Mouse (Mus musculus) naive thymus-derived CD4-positive, alpha-beta T cell, adult 2 months (primary cell): ENCODE results near the gene Ddias.

Experiments used
- DNase-seq: peaks from one replicate; pipeline ENCODE4 v3.0.0-alpha.2; 2011; ENCODE audit warnings: low read depth

Ddias gene

DNA sequence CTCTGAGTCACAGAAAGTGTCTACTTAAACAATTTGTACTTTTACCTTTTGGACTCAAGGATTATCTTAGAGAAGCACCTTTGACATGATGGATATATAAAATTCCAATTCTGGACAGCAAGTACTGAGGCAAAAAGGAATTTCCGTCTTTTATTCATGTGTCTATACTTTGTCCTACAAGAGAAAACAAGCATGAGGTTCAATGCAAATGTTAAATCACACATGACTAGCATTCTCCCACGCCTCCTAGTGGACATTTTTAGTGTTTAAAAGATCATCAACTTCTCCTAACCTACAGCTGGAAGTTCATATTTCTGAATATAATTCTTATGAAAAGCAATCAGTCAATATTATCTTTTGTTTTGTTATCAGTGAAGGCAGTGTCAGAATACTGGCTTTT is 7.5 kb downstream of the Ddias start:
- peak; percentile 68 for DNase-seq

DNA sequence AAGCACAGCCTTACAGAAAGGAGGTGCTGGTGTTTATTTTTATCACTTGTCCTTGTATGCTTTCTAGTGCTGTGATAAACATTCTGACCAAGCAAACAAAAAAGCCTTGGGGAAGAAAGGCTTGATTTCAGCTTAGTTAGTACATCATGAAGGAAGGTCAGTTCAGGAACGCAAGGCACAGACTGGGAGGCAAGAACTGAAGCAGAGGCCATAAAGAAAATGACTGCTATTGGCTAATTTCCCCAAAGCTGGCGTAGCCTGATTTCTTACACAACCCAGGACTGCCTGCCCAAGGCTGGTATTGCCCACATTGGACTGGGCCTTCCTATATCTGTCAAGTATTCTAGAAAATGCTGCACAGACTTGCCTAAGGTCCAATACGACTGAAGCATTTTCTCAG is 25.8 kb downstream of the Ddias start:
- DNase-seq = no peak

- no peak for DNase-seq
These were observed 31.8 kb downstream of the Ddias start for GRCm38 (mm10) chr7:92842254-92842653.

GRCm38 (mm10) chr7:92837907-92838306 is 36.1 kb downstream of the Ddias start:
- DNase-seq = no peak

DNA sequence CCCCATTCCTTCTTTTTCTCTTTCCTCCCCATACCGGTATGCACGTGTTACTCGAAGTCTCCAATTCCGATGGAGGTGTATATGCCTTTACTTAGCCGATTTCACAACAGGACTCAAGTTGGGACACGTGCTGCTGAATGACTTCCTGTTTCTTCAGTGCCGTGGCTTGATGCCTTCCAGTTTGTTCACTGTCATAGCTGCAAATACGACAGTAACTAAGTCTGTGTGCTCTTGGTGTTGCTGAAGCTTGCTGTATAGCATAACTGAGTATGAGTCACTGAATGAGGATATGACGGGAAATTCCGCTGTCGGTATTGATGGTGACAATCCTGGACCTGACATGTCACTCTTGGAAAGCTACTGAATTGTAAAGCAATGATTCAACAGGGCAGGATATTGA is 36.8 kb downstream of the Ddias start:
- DNase-seq = no peak

- no peak for DNase-seq
These were observed 37.6 kb downstream of the Ddias start for GRCm38 (mm10) chr7:92836447-92836846.

DNA sequence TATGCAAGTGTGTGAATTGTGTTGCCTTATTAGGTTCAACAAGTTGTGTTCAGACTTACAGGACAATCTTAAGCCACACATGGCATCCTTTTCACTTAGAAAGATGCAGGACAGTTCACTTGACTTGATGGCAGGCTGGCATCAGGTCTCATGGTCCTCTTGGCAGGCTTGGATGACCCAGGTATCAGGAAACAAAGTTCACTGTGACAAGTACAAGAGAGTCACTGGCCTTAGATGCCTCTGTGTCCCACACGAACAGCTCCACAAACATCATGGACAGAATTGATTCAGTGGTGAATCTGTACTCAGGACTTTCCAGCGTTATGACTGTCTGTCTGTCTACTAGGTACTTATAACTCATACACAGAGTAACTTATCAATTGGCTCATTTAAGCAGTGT is 39.7 kb downstream of the Ddias start:
- no peak for DNase-seq

- no peak for DNase-seq
These were observed 41.7 kb downstream of the Ddias start for GRCm38 (mm10) chr7:92832395-92832794.

GRCm38 (mm10) chr7:92827981-92828380 is 46.1 kb downstream of the Ddias start:
- DNase-seq = no peak

DNA sequence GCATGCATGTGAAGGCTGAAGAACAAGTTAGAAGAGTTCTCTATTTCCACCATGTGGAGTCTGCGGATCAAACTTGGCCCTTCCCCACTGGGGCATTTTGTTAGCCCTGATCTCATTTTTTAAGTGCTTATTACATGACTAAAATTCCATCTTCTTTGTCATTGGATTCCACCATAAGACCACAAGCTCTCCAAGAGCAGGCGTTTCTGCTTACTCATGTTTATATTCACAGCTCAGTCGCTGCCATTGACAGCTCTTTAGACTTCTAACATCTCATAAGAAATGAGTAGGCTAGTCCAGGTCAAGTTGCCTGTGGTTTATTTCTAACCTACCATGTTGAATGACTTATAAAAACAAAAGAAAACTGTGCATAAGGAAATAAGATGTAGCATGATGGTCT is 47.8 kb downstream of the Ddias start:
- no peak for DNase-seq

DNA sequence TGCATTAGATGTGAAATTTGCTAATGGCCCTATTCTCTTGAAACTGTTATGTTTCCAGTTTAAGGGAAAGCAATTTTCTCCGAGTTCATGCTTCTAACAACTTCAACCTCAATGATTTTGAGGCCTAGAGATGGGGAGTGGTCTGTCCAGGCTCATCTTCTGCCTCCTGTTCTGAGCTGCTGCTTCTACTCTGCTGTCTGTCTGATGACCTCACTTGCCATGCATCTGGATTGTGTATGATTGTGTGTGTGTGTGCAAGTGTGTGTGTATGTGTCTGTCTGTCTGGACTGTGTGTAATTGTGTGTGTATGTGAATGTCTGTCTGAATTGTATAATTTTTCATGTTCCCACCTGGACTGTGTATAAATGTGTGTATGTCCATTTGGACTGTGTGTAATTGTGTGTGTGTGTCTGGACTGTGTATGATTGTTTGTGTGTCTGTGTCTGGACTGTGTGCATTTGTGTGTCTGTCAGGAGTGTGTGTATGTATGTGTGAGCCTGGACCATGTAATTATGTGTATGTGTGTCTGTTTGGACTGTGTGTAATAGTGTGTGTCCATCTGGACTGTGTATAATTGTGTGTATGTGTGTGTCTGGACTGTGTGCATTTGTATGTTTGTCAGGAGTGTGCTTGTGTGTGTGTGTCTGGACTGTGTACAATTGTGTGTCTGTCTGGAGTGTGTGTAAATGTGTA is 51.5 kb downstream of the Ddias start:
- DNase-seq = no peak

DNA sequence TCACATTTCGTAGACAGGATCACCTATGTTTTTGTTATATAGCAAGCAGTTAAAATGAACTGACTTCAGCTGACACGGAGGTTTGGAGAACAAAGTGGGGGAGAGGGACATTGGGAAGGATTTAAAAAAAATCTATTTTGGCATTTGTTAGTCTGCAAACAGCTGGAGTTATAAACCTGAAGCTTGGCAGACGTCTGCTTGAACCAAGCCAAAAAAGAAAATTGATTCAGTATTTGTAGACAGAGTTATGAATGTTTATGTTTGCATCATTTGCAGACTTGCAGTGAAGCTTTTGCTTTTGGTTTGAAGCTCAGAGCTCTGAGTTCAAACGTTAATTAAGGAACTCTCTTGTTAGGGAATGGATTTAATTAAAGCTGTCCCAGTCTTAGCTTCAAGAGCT is 52.2 kb downstream of the Ddias start:
- no peak for DNase-seq

DNA sequence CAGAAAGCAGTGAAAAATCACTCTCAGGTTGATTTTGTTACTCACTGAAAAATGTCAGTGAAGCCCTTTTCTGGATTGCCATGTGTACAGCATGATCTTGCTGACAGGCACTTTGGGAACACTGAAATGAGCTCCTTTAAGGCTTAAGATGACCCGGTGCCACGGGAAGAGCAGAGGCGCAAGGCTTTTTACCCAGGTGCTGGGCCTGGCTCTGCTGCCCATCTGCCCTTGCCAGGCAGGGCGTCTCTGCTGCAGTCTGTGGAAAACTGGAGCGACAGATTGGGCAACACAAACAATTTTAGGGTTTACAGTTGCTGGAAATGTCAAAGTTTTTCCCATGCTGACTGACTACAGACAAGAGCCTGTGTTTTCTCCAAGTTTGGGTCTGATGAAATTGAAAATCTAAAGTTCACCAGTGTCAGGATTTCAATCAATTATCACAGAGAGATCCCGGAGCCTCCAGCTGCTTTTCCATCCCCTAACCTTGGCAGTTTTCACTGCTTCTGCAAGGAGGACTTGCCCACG is 53.0 kb downstream of the Ddias start:
- DNase-seq = no peak

- no peak for DNase-seq
These were observed 53.6 kb downstream of the Ddias start for GRCm38 (mm10) chr7:92820410-92820809.

- no peak for DNase-seq
These were observed 54.4 kb downstream of the Ddias start for GRCm38 (mm10) chr7:92819656-92820055.

DNA sequence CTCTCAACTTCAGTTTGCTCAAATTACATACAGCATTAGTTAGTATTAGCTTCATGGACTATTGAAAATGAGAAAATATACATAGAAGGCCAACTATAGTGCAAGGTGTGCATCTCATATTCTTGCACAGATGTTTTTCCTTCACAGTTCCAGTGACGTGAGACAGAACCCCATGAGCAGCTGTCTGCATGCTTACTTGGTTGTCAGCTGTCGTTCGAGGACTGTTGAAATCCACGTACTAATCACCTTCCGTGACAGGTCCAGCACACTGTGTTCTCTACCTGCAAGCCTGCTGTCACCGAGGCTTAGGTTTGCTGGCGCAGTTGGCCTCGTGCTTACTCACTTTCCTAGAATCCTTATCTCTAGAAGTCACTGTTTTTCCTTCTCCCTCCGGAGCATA is 56.2 kb downstream of the Ddias start:
- DNase-seq = no peak

- no peak for DNase-seq
These were observed 56.8 kb downstream of the Ddias start for GRCm38 (mm10) chr7:92817242-92817641.

- DNase-seq = no peak
These were observed 62.3 kb downstream of the Ddias start for GRCm38 (mm10) chr7:92811667-92812279.
